ENCODE assay signal across 8 mouse cellular contexts in genomic region chr1:154118374-154119004, GRCm38 (mm10).
DNase-seq lines count a peak whose midpoint lies in the region; ATAC-seq and TF ChIP-seq lines count a peak whose summit lies in the region.

No protein-coding gene starts in this region.

- H3K79me2 ChIP-seq in CH12.LX (replicated peaks; ENCODE audit: control insufficient read depth, extremely low read depth, insufficient read depth, poor library complexity, severe bottlenecking), result no peaks in the 10 kb centered on the region

- H3K9me3 ChIP-seq in CH12.LX (replicated peaks; ENCODE audit: low read length), result no peaks in the 10 kb centered on the region
- H3K9me3 ChIP-seq in embryonic facial prominence, embryonic 15.5 days (replicated peaks), result no peaks in the 10 kb centered on the region
- no peaks in the 10 kb centered on the region for H3K9me3 ChIP-seq in heart, embryonic 15.5 days (replicated peaks)

- DNase-seq in CH12.LX (ENCODE audit: extremely low read depth), result peak; percentile 72
- DNase-seq in kidney, postnatal 14 days, result peak; percentile 81
- peak; percentile 78 for DNase-seq in lung, adult 2 months
- DNase-seq in ovary, postnatal 36 days (ENCODE audit: low spot score), result peak; percentile 76
- peak; percentile 57 to 68 for DNase-seq in thymus, postnatal 36 days

- H3K9ac ChIP-seq in CH12.LX (ENCODE audit: insufficient read depth, low read depth), result no peak overlapping the region
- H3K9ac ChIP-seq in embryonic facial prominence, embryonic 15.5 days, result no peak overlapping the region
- no peak overlapping the region for H3K9ac ChIP-seq in heart, embryonic 15.5 days

- H3K36me3 ChIP-seq in CH12.LX (replicated peaks in 1 of 2; ENCODE audit: control insufficient read depth in 1 of 2, insufficient read depth in 1 of 2, low read length in 1 of 2), result no peaks in the 10 kb centered on the region
- H3K36me3 ChIP-seq in embryonic facial prominence, embryonic 15.5 days, result no peaks in the 10 kb centered on the region
- no peaks in the 10 kb centered on the region for H3K36me3 ChIP-seq in heart, embryonic 15.5 days

- no peak for TF ChIP-seq EP300 in CH12.LX (IDR thresholded peaks at IDR 0.05; ENCODE audit: low read length)

- dilution Hi-C loops in CH12.LX (cut with MboI; ENCODE audit: extremely low pct_ligation_motif_present, extremely low pct_unique_long_range_greater_than_20kb, low sequenced_read_pairs), result no loop called here

- 37% methylated on average over 10 of the region's 10 CpGs for WGBS in embryonic facial prominence, embryonic 15.5 days
- 45% methylated on average over 10 of the region's 10 CpGs for WGBS in heart, embryonic 15.5 days
- WGBS in lung, adult 2 months, result 28% methylated on average over 10 of the region's 10 CpGs

- no peak for TF ChIP-seq POLR2A in CH12.LX (IDR thresholded peaks at IDR 0.05; ENCODE audit: low read depth, low read length)
- TF ChIP-seq POLR2A in bone marrow macrophage, adult 2 months (IDR thresholded peaks at IDR 0.05; ENCODE audit: borderline replicate concordance, low read depth, low read length), result no peak
- TF ChIP-seq POLR2A in lung, adult 2 months (IDR thresholded peaks at IDR 0.05; ENCODE audit: borderline replicate concordance, extremely low read depth, low read depth, low read length), result no peak

- TF ChIP-seq RAD21 in CH12.LX (IDR thresholded peaks at IDR 0.05; ENCODE audit: low read depth, low read length), result peak; percentile 92

- H3K4me2 ChIP-seq in CH12.LX (ENCODE audit: insufficient read depth, low read depth, poor library complexity, severe bottlenecking), result peak overlapping the region; percentile 33
- H3K4me2 ChIP-seq in embryonic facial prominence, embryonic 15.5 days (replicated peaks), result peak overlapping the region; percentile 45
- H3K4me2 ChIP-seq in heart, embryonic 15.5 days, result peak overlapping the region; percentile 59

- peak overlapping the region in 1 of 3 experiments; percentile 9 for H3K4me3 ChIP-seq in CH12.LX (replicated peaks in 1 of 3; ENCODE audit: low read depth in 2 of 3, low read length in 2 of 3, poor library complexity in 1 of 3)
- H3K4me3 ChIP-seq in bone marrow macrophage, adult 2 months (ENCODE audit: insufficient read depth, low read length), result no peak overlapping the region
- no peak overlapping the region for H3K4me3 ChIP-seq in embryonic facial prominence, embryonic 15.5 days (replicated peaks)
- H3K4me3 ChIP-seq in heart, embryonic 15.5 days, result no peak overlapping the region
- no peak overlapping the region for H3K4me3 ChIP-seq in lung, adult 2 months (replicated peaks; ENCODE audit: extremely low read depth, low read depth, low read length)

- peaks cover 3 to 24% of the 10 kb centered on the region in 2 experiments; a peak in 3 of 4 replicates for H3K4me1 ChIP-seq in CH12.LX (ENCODE audit: control insufficient read depth in 1 of 2, insufficient read depth in 2 of 2)
- H3K4me1 ChIP-seq in bone marrow macrophage, adult 2 months (ENCODE audit: control insufficient read depth, insufficient read depth, low read length), result peaks cover 16% of the 10 kb centered on the region
- H3K4me1 ChIP-seq in embryonic facial prominence, embryonic 15.5 days, result peaks cover 42% of the 10 kb centered on the region
- peaks cover 12% of the 10 kb centered on the region for H3K4me1 ChIP-seq in heart, embryonic 15.5 days (replicated peaks)
- H3K4me1 ChIP-seq in lung, adult 2 months (ENCODE audit: control insufficient read depth, insufficient read depth, low read length), result peaks cover 8% of the 10 kb centered on the region

- in situ Hi-C loops in CH12.LX (cut with MboI; ENCODE audit: low pct_ligation_motif_present, low pct_unique_long_range_greater_than_20kb, low sequenced_read_pairs), result no loop called here

- H3K27ac ChIP-seq in CH12.LX (ENCODE audit: insufficient read depth, low read depth), result peak overlapping the region; percentile 56; the same call in 1 of the 2 replicates
- H3K27ac ChIP-seq in bone marrow macrophage, adult 2 months (ENCODE audit: insufficient read depth, low read depth, low read length), result no peak overlapping the region
- peak overlapping the region; percentile 78 for H3K27ac ChIP-seq in embryonic facial prominence, embryonic 15.5 days (replicated peaks)
- 0 out of 2 replicates have a peak overlapping the region, but pooled peaks have one; percentile 37 for H3K27ac ChIP-seq in heart, embryonic 15.5 days

- peak; percentile 73 to 96 for TF ChIP-seq CTCF in CH12.LX (conservative IDR thresholded peaks at IDR 0.05 in 1 of 2, IDR thresholded peaks at IDR 0.05 in 1 of 2; ENCODE audit: low read depth in 2 of 2, low read length in 2 of 2)
- TF ChIP-seq CTCF in bone marrow macrophage, adult 2 months (IDR thresholded peaks at IDR 0.05; ENCODE audit: low read depth, low read length), result peak; percentile 92
- TF ChIP-seq CTCF in lung, adult 2 months (IDR thresholded peaks at IDR 0.05; ENCODE audit: insufficient read depth, low read length), result peak; percentile 98

- H3K27me3 ChIP-seq in CH12.LX (replicated peaks), result no peaks in the 10 kb centered on the region
- no peaks in the 10 kb centered on the region for H3K27me3 ChIP-seq in embryonic facial prominence, embryonic 15.5 days
- H3K27me3 ChIP-seq in heart, embryonic 15.5 days, result no peaks in the 10 kb centered on the region

- no peak for ATAC-seq in embryonic facial prominence, embryonic 15.5 days (ENCODE audit: insufficient number of reproducible peaks, low FRiP score, low TSS enrichment, low read depth)
- ATAC-seq in heart, embryonic 15.5 days (replicated peaks; ENCODE audit: insufficient number of reproducible peaks, insufficient read depth, low FRiP score, low read depth), result no peak

TF ChIP-seq in CH12.LX, 34 proteins besides CTCF, POLR2A, EP300 and RAD21:
- TF ChIP-seq USF1 (IDR thresholded peaks at IDR 0.05; ENCODE audit: low read depth, low read length), result no peak
- no peak for TF ChIP-seq PAX5 (IDR thresholded peaks at IDR 0.05; ENCODE audit: low read length)
- TF ChIP-seq ZNF384 (IDR thresholded peaks at IDR 0.05; ENCODE audit: low read depth, low read length), result peak; percentile 46
- TF ChIP-seq E2F4 (IDR thresholded peaks at IDR 0.05; ENCODE audit: insufficient replicate concordance, low read depth, low read length), result no peak
- TF ChIP-seq KAT2A (IDR thresholded peaks at IDR 0.05; ENCODE audit: insufficient replicate concordance, low read length), result no peak
- TF ChIP-seq MEF2A (IDR thresholded peaks at IDR 0.05; ENCODE audit: borderline replicate concordance, low read depth, low read length), result no peak
- TF ChIP-seq ZMIZ1 (IDR thresholded peaks at IDR 0.05; ENCODE audit: low read depth, low read length), result no peak
- no peak for TF ChIP-seq CHD2 (IDR thresholded peaks at IDR 0.05; ENCODE audit: low read length)
- no peak for TF ChIP-seq ZKSCAN1 (IDR thresholded peaks at IDR 0.05; ENCODE audit: borderline replicate concordance, low read depth, low read length)
- TF ChIP-seq CHD1 (IDR thresholded peaks at IDR 0.05; ENCODE audit: low read depth, low read length), result no peak
- no peak for TF ChIP-seq POLR2AphosphoS2 (IDR thresholded peaks at IDR 0.05; ENCODE audit: low read depth, low read length)
- TF ChIP-seq GABPA (IDR thresholded peaks at IDR 0.05; ENCODE audit: insufficient replicate concordance, low read depth, low read length), result no peak
- TF ChIP-seq TCF12 (IDR thresholded peaks at IDR 0.05; ENCODE audit: low read depth, low read length), result peak; percentile 50; the same call in 1 of the 2 replicates
- TF ChIP-seq BHLHE40 (IDR thresholded peaks at IDR 0.05; ENCODE audit: low read depth, low read length), result 0 out of 2 replicates have a peak, but pooled peaks have one; percentile 23
- TF ChIP-seq TBP (conservative IDR thresholded peaks at IDR 0.05; ENCODE audit: low read depth, low read length), result no peak
- no peak for TF ChIP-seq USF2 (conservative IDR thresholded peaks at IDR 0.05; ENCODE audit: low read depth, low read length)
- 0 out of 2 replicates have a peak, but pooled peaks have one; percentile 42 for TF ChIP-seq MYC (IDR thresholded peaks at IDR 0.05; ENCODE audit: low read depth, low read length)
- TF ChIP-seq JUND (conservative IDR thresholded peaks at IDR 0.05; ENCODE audit: low read depth, low read length), result no peak
- no peak for TF ChIP-seq IRF4 (IDR thresholded peaks at IDR 0.05; ENCODE audit: low read depth, low read length)
- TF ChIP-seq RCOR1 (conservative IDR thresholded peaks at IDR 0.05; ENCODE audit: low read depth, low read length), result no peak
- peak; percentile 97 for TF ChIP-seq SMC3 (IDR thresholded peaks at IDR 0.05; ENCODE audit: low read depth, low read length)
- TF ChIP-seq NRF1 (IDR thresholded peaks at IDR 0.05; ENCODE audit: low read depth, low read length), result no peak
- peak; percentile 85 for TF ChIP-seq ZC3H11A (IDR thresholded peaks at IDR 0.05; ENCODE audit: low read depth, low read length)
- TF ChIP-seq ELF1 (IDR thresholded peaks at IDR 0.05; ENCODE audit: low read depth, low read length), result no peak; the same call in none of the 2 replicates
- no peak for TF ChIP-seq UBTF (IDR thresholded peaks at IDR 0.05; ENCODE audit: low read depth, low read length)
- no peak for TF ChIP-seq MXI1 (IDR thresholded peaks at IDR 0.05; ENCODE audit: low read depth, low read length)
- 0 out of 2 replicates have a peak, but pooled peaks have one; percentile 14 for TF ChIP-seq MAZ (IDR thresholded peaks at IDR 0.05; ENCODE audit: low read depth, low read length)
- 0 out of 2 replicates have a peak, but pooled peaks have one; percentile 53 for TF ChIP-seq MAX (IDR thresholded peaks at IDR 0.05; ENCODE audit: low read length)
- peak; percentile 28; the same call in 1 of the 2 replicates for TF ChIP-seq NELFE (IDR thresholded peaks at IDR 0.05; ENCODE audit: low read depth, low read length)
- no peak for TF ChIP-seq JUN (IDR thresholded peaks at IDR 0.05; ENCODE audit: insufficient read depth, low read depth, low read length)
- TF ChIP-seq ETS1 (conservative IDR thresholded peaks at IDR 0.05; ENCODE audit: low read depth, low read length), result no peak
- peak; percentile 44; the same call in 1 of the 2 replicates for TF ChIP-seq SIN3A (IDR thresholded peaks at IDR 0.05; ENCODE audit: low read length)
- no peak for TF ChIP-seq HCFC1 (IDR thresholded peaks at IDR 0.05; ENCODE audit: low read depth, low read length)
- TF ChIP-seq MAFK (IDR thresholded peaks at IDR 0.05; ENCODE audit: insufficient replicate concordance, low read length), result no peak
